ENCODE assay signal across 9 mouse cellular contexts in the genomic region with DNA sequence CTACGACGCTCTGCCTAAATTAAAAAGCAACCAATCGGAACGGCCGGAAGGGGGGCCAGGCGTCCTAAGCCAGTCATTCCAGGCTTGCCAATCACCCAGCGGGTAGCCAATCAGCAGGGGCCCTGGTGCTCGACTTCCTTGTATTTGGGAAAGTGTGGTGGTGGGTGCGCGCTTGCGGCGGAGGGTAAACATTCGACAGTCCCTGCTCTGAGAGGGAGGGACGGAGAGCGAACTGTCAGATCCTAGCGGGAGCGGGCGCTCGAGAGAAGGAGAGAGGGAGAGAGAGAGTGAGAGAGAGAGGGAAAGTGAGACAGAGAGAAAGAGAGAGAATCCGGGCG. TPM values are rescaled to one million over a fixed set of nuclear protein-coding genes. Genes with fewer than 3 reads are reported as not detected.
DNase-seq lines count a peak whose midpoint lies in the region; ATAC-seq and TF ChIP-seq lines count a peak whose summit lies in the region.
"Had no signal": no experiment of that assay in that cellular context is flagged by ENCODE, and none has a peak within 500 bp of the region (broad histone marks: within the 10 kb centered on the region; RNA-seq: fewer than 3 reads in every experiment).

TSS of gene Pou3f3 (plus strand) at position 191 of the 338 bp plus-strand sequence.

- no peak for TF ChIP-seq EP300 in liver, postnatal 0 days (IDR thresholded peaks at IDR 0.05; ENCODE audit: low read depth)

- peak within 1 kb of the TSS; percentile 68 for H3K4me2 ChIP-seq in embryonic facial prominence, embryonic 14.5 days (ENCODE audit: low read depth, low read length)
- H3K4me2 ChIP-seq in liver, postnatal 0 days (ENCODE audit: low read depth, low read length): peak within 1 kb of the TSS; percentile 63

- WGBS in embryonic facial prominence, embryonic 14.5 days: under 1% methylated on average over 21 of the region's 21 CpGs
- WGBS in liver, postnatal 0 days (ENCODE audit: insufficient replicate concordance): 2% methylated on average over 20 of the region's 21 CpGs

- H3K4me3 ChIP-seq in gastrocnemius, adult 2 months: peak within 1 kb of the TSS; percentile 66
- peak within 1 kb of the TSS; percentile 63 for H3K4me3 ChIP-seq in embryonic facial prominence, embryonic 14.5 days (ENCODE audit: low read depth, low read length)
- H3K4me3 ChIP-seq in liver, postnatal 0 days (ENCODE audit: low read depth, low read length): peak within 1 kb of the TSS; percentile 37

- H3K27me3 ChIP-seq in embryonic facial prominence, embryonic 14.5 days (replicated peaks; ENCODE audit: control insufficient read depth, insufficient read depth, low read length): peaks cover 79% of the 10 kb centered on the region
- peaks cover 92% of the 10 kb centered on the region for H3K27me3 ChIP-seq in liver, postnatal 0 days (ENCODE audit: insufficient read depth, low read length)

- H3K36me3 ChIP-seq in embryonic facial prominence, embryonic 14.5 days (ENCODE audit: control insufficient read depth, insufficient read depth, low read length): no peaks in the 10 kb centered on the region
- H3K36me3 ChIP-seq in liver, postnatal 0 days (replicated peaks; ENCODE audit: insufficient read depth, low read length): no peaks in the 10 kb centered on the region

- no peak for TF ChIP-seq CTCF in gastrocnemius, adult 2 months (IDR thresholded peaks at IDR 0.05)
- TF ChIP-seq CTCF in liver, postnatal 0 days (IDR thresholded peaks at IDR 0.05; ENCODE audit: low read depth): no peak

- H3K9ac ChIP-seq in embryonic facial prominence, embryonic 14.5 days (ENCODE audit: low read depth, low read length): peak within 1 kb of the TSS; percentile 76
- H3K9ac ChIP-seq in liver, postnatal 0 days (replicated peaks): no peak within 1 kb of the TSS

- H3K9me3 ChIP-seq in embryonic facial prominence, embryonic 14.5 days (ENCODE audit: control insufficient read depth, low read length): no peaks in the 10 kb centered on the region
- no peaks in the 10 kb centered on the region for H3K9me3 ChIP-seq in liver, postnatal 0 days (ENCODE audit: low read length)

- 0 out of 2 replicates have a peak, but pooled peaks cover 3% of the 10 kb centered on the region for H3K4me1 ChIP-seq in embryonic facial prominence, embryonic 14.5 days (ENCODE audit: control insufficient read depth, insufficient read depth, low read length)
- 0 out of 2 replicates have a peak, but pooled peaks cover 2% of the 10 kb centered on the region for H3K4me1 ChIP-seq in liver, postnatal 0 days (ENCODE audit: insufficient read depth)

- intact Hi-C loops in gastrocnemius, adult 2 months (cut with DNase I): no loop called here
- intact Hi-C loops in gastrocnemius, postnatal 14 days (cut with DNase I; ENCODE audit: low total_unique reads): no loop called here

- no peak within 1 kb of the TSS for H3K27ac ChIP-seq in gastrocnemius, adult 2 months
- H3K27ac ChIP-seq in embryonic facial prominence, embryonic 14.5 days (replicated peaks; ENCODE audit: low read depth, low read length): peak within 1 kb of the TSS; percentile 87
- H3K27ac ChIP-seq in liver, postnatal 0 days (ENCODE audit: low read depth): no peak within 1 kb of the TSS

- no peak for DNase-seq in gastrocnemius, adult 2 months
- DNase-seq in gastrocnemius, postnatal 14 days: no peak
- DNase-seq in embryonic facial prominence, embryonic 14.5 days (ENCODE audit: low spot score): peak; percentile 98
- peak; percentile 69 for DNase-seq in heart, postnatal 4 days
- DNase-seq in layer of hippocampus, adult 8-10 months (ENCODE audit: low spot score in 2 of 2): peak; percentile 98
- peak; percentile 30 for DNase-seq in liver, postnatal 0 days
- peak; percentile 95 to 96 for DNase-seq in right cerebral cortex, adult 2 months (ENCODE audit: low spot score in 2 of 2)

- ATAC-seq in embryonic facial prominence, embryonic 14.5 days (ENCODE audit: low read depth): peak; percentile 91
- ATAC-seq in liver, postnatal 0 days: no peak
- no peak for ATAC-seq in erythroblast, adult 5-6 weeks (replicated peaks; ENCODE audit: low FRiP score, poor library complexity, severe bottlenecking)

RNA-seq across cellular contexts. Expression of gene Pou3f3, which starts in this region (rescaled TPM):
- not detected for total RNA-seq in gastrocnemius, adult 2 months (2021)
- total RNA-seq in gastrocnemius, postnatal 14 days (2021): not detected
- polyA plus RNA-seq in embryonic facial prominence, embryonic 14.5 days (2014; fragmentation: Nextera tagmentation; extraction: Ambion mirVana): 2.9 and 3.4 TPM in 2 replicates
- total RNA-seq in heart, postnatal 4 days (2021): under 1 TPM in 1 of 2 experiments, not detected in 1; 0.02 TPM
- 10 to 100 TPM; 52.0 to 63.0 (median 56.3) TPM for total RNA-seq in layer of hippocampus, adult 8-10 months (2022)
- polyA plus RNA-seq in liver, postnatal 0 days (2015; fragmentation: Nextera tagmentation; extraction: Ambion mirVana): not detected in 2 replicates
- total RNA-seq in erythroblast, adult 5-6 weeks (2015; ENCODE audit: low replicate concordance): not detected in 2 replicates
- 0.14 TPM in 1 of 2 replicates, not detected in the other for total RNA-seq in erythroblast, adult 5-6 weeks (2017; ENCODE audit: low replicate concordance)
- polyA plus RNA-seq: large intestine, adult 2 months had no signal

Comparison
In these comparisons a context has a peak if more than half of its experiments do, and no peak if none do; other contexts are left out.
1. RNA of gene Pou3f3 (total RNA-seq): 52.0 to 63.0 TPM in layer of hippocampus, adult 8-10 months; 0.02 TPM in heart, postnatal 4 days, not detected in gastrocnemius, adult 2 months, not detected in gastrocnemius, postnatal 14 days and 0.14 TPM in erythroblast, adult 5-6 weeks; every median in the first group is over 10 times any median in the second.
2. Peak in DNase-seq in heart, postnatal 4 days; RNA of the gene not detected or under 1 TPM.
3. Peak in DNase-seq, H3K4me3 ChIP-seq and H3K4me2 ChIP-seq in liver, postnatal 0 days; RNA of the gene not detected or under 1 TPM.
4. DNase-seq: peak in embryonic facial prominence, embryonic 14.5 days (single experiment), layer of hippocampus, adult 8-10 months (2 of 2) and right cerebral cortex, adult 2 months (2 of 2); none in gastrocnemius, adult 2 months (single experiment) and gastrocnemius, postnatal 14 days (single experiment).
5. Peak in every context shown above with its lines, with median percentiles within 50 percentile points of each other: H3K4me3 ChIP-seq.